Mouse (Mus musculus): ENCODE results near the gene D10Wsu102e.
"Not testable (repeated sequence)": the region's sequence is repeated elsewhere in the genome, so short reads cannot be mapped to it uniquely, and the experiment has no call there.

The D10Wsu102e gene

DNA sequence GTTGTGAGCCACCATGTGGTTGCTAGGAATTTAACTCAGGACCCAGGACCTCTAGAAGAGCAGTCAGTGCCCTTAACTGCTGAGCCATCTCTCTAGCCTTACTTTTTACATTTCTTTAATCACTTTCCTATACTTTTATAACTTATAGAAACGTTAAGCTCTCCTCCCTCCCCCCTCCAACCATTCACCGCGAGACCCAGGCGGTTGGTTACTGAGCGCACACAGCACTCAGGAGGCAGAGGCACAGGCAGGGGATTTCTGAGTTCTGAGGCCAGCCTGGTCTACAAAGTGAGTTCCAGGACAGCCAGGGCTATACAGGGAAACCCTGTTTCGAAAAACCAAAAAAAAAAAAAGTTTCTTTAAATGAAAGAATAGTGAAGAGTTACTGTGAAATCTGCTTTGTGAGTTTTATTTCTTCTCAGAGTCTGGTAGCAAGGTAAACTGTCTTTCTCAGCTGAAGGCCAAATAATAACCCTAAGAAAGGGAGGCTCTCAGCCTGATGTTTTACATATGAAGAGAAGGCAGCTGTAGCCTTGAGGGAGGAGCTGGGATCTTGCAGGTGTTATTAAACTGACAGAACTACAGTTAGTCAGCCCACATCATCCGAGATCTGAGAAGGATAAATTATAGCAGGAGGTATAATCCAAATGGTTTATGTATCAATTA, 14.2 kb upstream of the D10Wsu102e start:
- no peak for DNase-seq (ENCODE audit: low read depth in 2 of 2, low spot score in 2 of 2)

DNA sequence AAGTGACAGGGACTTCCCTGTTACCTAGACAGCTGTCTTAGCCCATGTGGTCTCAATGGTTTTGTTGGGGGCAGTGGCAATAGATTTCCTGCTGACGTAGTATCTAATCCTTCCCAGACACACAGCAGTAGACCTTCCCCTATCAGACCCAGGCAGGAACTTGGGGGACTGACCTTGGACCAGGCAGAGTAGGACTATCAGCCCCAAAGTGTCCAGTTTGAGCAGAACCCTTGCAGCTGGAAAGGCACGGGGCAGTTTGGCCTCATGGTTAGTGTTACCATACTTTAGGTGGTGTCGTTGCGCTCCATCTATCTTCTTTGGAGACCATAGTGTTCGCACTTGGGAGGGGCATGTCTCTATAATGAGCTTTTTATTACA, 13.7 kb upstream of the D10Wsu102e start:
- no peak for DNase-seq (ENCODE audit: low read depth in 2 of 2, low spot score in 2 of 2)

DNA sequence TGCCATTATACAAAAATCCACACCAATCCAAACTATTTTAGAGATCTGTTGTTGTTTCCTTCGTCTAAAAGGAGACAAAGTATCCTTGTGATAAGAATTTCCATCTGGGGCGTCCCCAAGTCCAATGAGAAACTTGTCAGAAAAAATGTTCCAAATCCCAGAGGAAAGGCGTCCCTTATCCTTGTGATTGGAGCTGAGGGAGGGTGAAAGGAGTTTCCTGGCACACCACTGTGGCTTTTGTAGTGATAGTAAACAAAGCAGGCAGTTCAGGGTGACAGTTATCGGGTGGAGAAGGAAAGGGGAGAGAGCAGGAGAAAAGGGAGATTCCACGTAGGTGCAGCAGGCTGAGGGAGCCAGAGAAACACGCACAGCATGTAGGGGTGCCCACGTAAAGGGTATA, 12.5 kb upstream of the D10Wsu102e start:
- DNase-seq (ENCODE audit: low read depth in 2 of 2, low spot score in 2 of 2) = no peak

- no peak for DNase-seq (ENCODE audit: low read depth in 2 of 2, low spot score in 2 of 2)
Observed at GRCm38 (mm10) chr10:83350689-83351088, 9.3 kb upstream of the D10Wsu102e start.

GRCm38 (mm10) chr10:83351779-83352178, 8.2 kb upstream of the D10Wsu102e start:
- not testable (repeated sequence) for DNase-seq (ENCODE audit: low read depth in 2 of 2, low spot score in 2 of 2)

DNA sequence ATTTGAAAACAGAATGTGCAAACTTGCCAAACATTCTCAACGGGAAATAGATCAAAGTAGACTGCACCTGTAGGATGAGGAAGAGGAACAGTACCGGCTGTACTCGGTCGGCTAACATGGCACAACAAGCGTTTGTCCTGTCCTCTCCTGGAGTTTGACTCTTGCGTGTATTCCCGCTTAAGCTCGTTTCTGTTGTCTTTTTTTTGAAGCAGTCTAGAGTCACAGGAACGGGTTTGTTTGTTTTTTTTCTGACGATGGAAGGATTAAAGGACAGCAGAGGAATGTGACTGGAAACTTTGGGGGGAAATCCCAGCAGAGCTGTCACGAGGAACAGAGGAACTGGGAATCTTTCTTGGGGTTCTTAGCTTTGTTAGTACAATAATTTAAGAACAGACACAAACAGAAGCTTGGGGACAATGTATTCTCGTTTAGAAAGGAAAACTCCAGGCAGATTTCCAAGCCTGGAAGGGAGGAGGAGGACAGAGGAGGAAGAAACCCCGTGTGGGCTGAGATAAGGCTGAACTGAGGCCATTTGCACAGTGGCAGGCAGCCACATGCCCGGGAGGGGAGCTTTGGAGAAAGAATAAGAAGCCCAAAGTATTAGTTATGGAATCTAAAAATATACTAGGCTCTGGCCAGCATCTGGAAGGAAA, 6.2 kb upstream of the D10Wsu102e start:
- no peak for DNase-seq (ENCODE audit: low read depth in 2 of 2, low spot score in 2 of 2)

- no peak for DNase-seq (ENCODE audit: low read depth in 2 of 2, low spot score in 2 of 2)
Observed at GRCm38 (mm10) chr10:83354333-83354719, 5.7 kb upstream of the D10Wsu102e start.

GRCm38 (mm10) chr10:83356416-83356815, 3.6 kb upstream of the D10Wsu102e start:
- no peak for DNase-seq (ENCODE audit: low read depth in 2 of 2, low spot score in 2 of 2)

GRCm38 (mm10) chr10:83359451-83359850, 570 bp upstream of the D10Wsu102e start:
- no peak for DNase-seq (ENCODE audit: low read depth in 2 of 2, low spot score in 2 of 2)

GRCm38 (mm10) chr10:83360356-83360755, 335 bp downstream of the D10Wsu102e start:
- DNase-seq (ENCODE audit: low read depth in 2 of 2, low spot score in 2 of 2) = no peak

DNA sequence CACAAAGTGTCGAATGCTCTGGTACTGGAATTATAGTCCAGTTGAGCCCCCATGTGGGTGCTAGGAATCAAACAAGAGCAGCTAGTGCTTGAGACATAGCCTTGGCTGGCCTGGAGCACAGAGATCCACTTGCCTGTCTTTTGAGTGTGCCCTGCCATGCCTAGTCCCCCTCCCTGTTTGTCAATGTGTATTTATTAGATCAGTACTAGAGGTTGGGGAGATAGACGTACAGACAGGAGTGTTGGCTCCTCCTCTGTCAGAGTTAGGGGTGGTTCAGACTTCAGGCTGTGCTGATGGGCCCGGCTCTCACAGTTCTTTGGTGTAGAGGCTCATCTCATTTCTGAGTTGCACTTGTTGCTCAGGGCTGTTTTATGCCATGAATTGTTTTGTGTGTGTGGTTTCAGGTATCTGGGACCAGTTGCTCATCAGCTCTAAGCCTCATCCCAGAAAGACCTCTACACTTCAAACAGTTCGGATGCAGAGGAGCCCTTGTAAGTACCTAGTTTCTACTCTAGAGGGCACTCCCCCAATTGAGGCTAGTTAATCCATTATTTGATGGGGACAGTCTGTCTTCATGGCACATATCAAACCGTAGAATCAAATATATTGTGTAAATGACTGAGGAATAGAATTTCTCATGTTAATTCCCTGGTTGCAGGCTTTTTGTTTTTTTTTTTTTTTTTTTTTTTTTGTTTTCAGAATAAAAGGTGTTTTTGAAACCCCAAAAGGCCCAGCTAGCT, 1.8 kb downstream of the D10Wsu102e start:
- DNase-seq (ENCODE audit: low read depth in 2 of 2, low spot score in 2 of 2) = peak in 1 of 2 experiments; percentile 29

GRCm38 (mm10) chr10:83363451-83363850, 3.4 kb downstream of the D10Wsu102e start:
- DNase-seq (ENCODE audit: low read depth in 2 of 2, low spot score in 2 of 2) = no peak

DNA sequence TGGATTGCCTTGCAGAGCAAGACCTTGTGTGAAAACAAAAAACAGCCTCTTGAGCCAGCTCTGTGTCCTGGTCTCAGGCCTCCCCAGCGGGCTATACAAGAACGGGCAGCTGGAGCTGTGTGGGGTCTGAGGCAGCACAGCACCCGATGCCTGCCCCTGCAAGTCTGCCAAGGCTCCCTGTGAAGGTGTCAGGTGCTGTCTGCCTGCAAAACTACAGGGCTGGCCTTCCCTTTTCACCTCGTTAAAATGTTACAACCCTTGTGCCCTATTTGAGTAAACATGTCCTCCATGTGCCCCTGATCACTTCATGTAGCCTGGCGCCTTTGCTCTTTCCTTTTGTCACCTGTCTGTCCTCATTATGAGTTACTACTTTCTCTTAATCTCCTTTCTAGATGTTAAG, 8.9 kb downstream of the D10Wsu102e start:
- no peak for DNase-seq (ENCODE audit: low read depth in 2 of 2, low spot score in 2 of 2)

DNA sequence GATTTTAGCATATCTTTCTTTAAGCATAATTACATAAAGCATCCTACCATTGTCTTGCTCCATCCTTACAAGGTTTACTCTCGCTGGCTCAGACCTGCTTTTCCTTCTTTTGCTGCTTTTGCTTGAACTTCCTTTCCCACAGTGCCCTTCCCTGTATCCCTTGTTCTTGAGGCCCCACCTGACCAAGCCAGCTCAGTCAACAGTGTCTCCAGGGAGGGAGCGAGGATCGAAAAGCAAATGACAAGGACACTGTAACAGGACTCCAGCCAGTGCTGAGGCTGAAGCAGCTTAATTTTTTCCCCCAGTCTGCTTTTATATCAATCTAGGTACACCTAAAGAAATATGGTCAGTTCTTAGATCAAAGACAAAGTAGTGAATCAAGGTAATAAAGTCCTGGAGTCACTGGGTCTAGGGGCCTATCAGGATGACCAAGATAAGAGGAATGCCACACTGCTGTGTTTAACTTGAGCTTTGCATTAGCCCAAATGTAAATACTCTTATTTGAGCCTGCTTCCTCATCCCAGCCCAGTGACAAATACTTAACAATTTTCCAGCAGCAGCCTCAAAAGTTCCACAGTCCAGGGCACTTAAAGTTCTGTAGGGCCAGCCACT, 14.1 kb downstream of the D10Wsu102e start:
- DNase-seq (ENCODE audit: low read depth in 2 of 2, low spot score in 2 of 2) = no peak

- DNase-seq (ENCODE audit: low read depth in 2 of 2, low spot score in 2 of 2) = not testable (repeated sequence)
Observed at GRCm38 (mm10) chr10:83375458-83375857, 15.4 kb downstream of the D10Wsu102e start.

DNA sequence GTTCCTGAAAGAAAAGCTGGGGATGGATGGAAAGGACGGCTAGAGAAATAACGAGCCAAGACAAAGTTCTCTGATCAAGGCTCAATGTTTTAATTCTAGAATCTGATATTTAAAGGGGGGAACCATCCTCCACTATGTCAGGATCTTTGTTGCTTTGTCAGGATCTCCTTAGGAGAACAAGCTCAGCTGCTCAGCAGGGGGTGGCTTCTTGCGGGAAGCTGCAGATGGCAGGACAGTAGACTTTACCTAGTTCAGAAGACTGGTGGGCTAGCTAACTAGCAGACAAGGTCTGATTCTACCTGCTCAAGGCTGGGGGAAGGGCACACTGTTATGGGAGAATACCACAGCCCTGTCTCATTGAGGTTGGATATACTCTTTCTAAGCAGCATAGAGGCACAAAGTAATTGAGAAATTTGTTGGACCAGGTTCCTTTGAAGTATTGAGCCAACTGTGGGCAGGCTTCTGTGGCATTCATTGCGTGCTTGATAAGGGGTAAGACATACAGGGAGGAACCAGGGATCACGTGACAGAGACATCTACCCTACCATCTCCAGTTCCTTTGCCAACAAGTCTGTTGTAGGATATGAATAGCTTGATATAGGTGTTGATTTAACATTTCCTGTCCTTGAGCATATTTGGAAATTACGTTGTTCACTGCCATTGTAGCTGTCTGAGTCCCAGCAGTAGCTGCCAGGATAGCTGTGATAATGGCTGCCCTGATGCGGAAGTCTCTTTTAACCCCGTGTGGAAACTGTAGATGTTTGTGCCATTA, 17.1 kb downstream of the D10Wsu102e start:
- DNase-seq (ENCODE audit: low read depth in 2 of 2, low spot score in 2 of 2) = no peak

DNA sequence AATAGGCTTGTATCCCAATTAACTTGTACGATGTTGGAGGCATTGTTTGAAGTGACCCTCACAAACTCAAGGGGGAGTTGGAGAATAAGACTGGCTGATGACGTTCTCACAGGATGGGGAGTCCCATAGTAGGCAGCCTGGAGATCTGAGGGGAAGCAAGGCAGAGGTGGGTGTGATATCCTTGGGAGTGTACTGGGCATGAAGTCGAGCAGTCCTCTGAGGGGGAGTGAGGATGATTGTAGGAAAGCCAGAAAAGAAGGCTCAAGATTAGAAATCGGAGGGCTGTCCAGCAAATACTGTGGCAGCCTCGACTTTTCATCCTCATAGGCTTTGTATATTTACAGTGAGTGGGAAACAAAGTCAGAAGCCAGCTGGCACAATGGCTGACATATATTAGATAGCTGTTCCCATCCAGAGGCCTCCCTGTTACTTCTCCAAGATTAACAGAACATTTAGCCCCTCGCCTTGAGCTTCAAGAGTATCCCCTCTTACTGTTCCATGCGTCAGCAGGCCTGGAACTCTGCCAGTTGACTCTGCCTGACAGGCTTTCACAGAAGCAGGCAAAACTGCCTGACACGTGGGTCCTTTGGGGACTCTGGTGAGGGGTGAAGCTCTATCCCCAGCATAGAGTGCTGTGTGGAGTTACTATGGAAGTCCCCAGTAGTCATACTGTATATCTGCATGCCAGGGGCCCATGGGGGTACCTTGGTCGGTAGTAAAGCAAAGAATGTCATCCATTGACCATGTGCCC, 18.2 kb downstream of the D10Wsu102e start:
- DNase-seq (ENCODE audit: low read depth in 2 of 2, low spot score in 2 of 2) = no peak

DNA sequence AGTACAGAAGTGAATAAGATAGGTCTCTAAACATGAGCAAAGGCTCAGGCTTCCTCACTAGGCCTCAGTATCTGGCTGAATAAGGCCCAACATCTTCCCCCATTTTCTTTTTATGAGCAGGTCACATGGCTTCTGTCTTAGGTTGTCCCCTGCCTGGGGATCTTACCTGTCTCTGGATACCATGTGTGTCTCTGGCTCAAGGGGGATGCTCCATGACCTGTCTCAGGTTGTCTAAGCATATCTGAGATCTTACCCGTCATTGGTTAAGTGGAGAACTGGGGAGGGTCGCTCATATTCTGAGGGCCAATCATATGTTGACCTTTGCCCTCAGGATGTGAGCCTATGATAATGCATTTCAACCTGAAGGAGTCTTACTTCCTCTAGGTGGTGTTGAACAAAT, 20.5 kb downstream of the D10Wsu102e start:
- DNase-seq (ENCODE audit: low read depth in 2 of 2, low spot score in 2 of 2) = no peak

DNA sequence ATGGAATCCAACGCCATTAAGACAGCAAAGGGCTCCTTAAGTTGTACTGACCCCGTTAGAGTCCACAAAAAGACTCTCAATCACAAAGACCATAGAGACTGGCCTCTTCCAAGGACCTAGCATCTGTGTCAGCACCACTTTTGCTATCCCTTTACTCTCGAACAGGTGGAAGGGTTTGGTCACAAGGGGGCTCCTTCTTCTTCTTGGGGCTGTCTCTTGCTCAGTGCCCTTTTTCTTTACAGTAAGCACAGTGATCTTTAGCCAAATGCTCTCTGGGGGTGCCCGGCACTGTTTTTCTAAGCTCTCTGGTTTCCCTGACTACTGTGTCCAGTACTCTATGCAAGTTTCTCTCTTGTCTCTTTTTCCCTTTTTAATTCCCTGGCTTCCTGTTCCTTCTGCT, 22.5 kb downstream of the D10Wsu102e start:
- DNase-seq (ENCODE audit: low read depth in 2 of 2, low spot score in 2 of 2) = no peak

DNA sequence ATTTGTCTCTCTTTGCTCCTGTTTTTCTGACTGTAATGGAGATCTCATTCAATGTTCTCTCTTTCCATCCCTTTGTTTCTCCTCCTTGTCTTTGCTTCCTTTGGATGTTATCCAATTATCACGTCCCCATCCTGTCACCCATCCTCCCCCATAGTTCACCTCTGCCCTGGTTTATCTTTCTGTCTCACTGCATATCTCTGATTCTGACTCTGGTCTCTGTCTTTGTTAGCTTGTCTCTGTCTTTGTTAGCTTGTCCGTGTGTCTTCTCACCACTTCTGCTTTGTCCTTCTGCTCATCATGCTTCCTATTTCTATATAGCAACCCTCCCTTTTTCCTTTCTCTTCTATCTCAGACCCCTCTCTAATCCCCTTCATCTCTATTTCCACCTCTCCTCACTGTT, 23.0 kb downstream of the D10Wsu102e start:
- DNase-seq (ENCODE audit: low read depth in 2 of 2, low spot score in 2 of 2) = no peak
